Mouse (Mus musculus) stomach, embryonic 15.5 days (tissue): Measurements from ENCODE around the gene Ngrn. TPM values are rescaled to one million over a fixed set of nuclear protein-coding genes. Genes with fewer than 3 reads are reported as not detected.

Experiments used
- ATAC-seq: fragments of 200-750 bp; cut with Nextera tagmentation; 2 replicates; pipeline ENCODE4 v1.8.0; 2017; ENCODE audit warnings: low read depth, moderate number of reproducible peaks, moderate TSS enrichment; ENCODE audit not compliant: insufficient read depth, low FRiP score
- H3K27ac ChIP-seq: fragments of 300-500 bp; sonication (generic); 2 replicates; pipeline ENCODE4 v1.5.1; 2015; ENCODE audit warnings: mild to moderate bottlenecking, inconsistent platforms
- H3K27me3 ChIP-seq: fragments of 300-500 bp; sonication (generic); replicated peaks from 2 replicates; pipeline ENCODE4 v1.6.1; 2015; ENCODE audit warnings: inconsistent platforms
- H3K36me3 ChIP-seq: fragments of 300-500 bp; sonication (generic); 2 replicates; pipeline ENCODE4 v1.6.1; 2015; ENCODE audit warnings: inconsistent platforms
- H3K4me1 ChIP-seq: fragments of 300-500 bp; sonication (generic); 2 replicates; pipeline ENCODE4 v1.6.1; 2015; ENCODE audit warnings: inconsistent platforms
- H3K4me2 ChIP-seq: fragments of 300-500 bp; sonication (generic); 2 replicates; pipeline ENCODE4 v1.6.1; 2015; ENCODE audit warnings: mild to moderate bottlenecking, inconsistent platforms
- H3K4me3 ChIP-seq: fragments of 300-500 bp; sonication (generic); replicated peaks from 2 replicates; pipeline ENCODE4 v1.5.1; 2015; ENCODE audit warnings: inconsistent platforms
- H3K9ac ChIP-seq: fragments of 300-500 bp; sonication (generic); 2 replicates; pipeline ENCODE4 v1.6.1; 2015; ENCODE audit warnings: inconsistent platforms
- H3K9me3 ChIP-seq: fragments of 300-500 bp; sonication (generic); 2 replicates; pipeline ENCODE4 v1.6.1; 2016; ENCODE audit warnings: inconsistent platforms
- WGBS: fragments of 180-500 bp; shearing (Covaris S2); methylation state at CpG from one replicate; pipeline ENCODE4 v1.1.7; 2015; 5-methylcytosine and 5-hydroxymethylcytosine counted together
- polyA plus RNA-seq: library from polyadenylated mRNA; unstranded; fragments of >200 nt; fragmentation: Nextera tagmentation; extraction: Ambion mirVana; gene quantifications from 2 replicates; pipeline ENCODE4 v1.2.1, GENCODE M21; 2015

Ngrn gene
- polyA plus RNA-seq, 1 experiment from 2014 or later = 47.3 TPM

GRCm38 (mm10) chr7:80264606-80265005 lies 3.6 kb downstream of the Ngrn start:
- Histone ChIP-seq H3K27ac (no peak overlapping the region), H3K27me3 (no peaks in the 10 kb centered on the region), H3K4me3 (no peak overlapping the region), H3K4me2 (no peak overlapping the region), H3K4me1 (peaks cover 5% of the 10 kb centered on the region), H3K36me3 (peaks cover 27% of the 10 kb centered on the region), H3K9me3 (no peaks in the 10 kb centered on the region), H3K9ac (no peak overlapping the region)
- ATAC-seq = no peak
- 92% methylated on average over 12 of the region's 12 CpGs for WGBS

- H3K4me1 ChIP-seq = no peaks in the 10 kb centered on the region; the same call in 1 of the 2 replicates
- H3K4me2 ChIP-seq = no peak overlapping the region
- H3K4me3 ChIP-seq = no peak overlapping the region
- WGBS = 70% methylated on average over 1 of the region's 1 CpGs
- H3K9ac ChIP-seq = no peak overlapping the region
- no peak overlapping the region for H3K27ac ChIP-seq
- ATAC-seq = no peak
- H3K36me3 ChIP-seq = peaks cover 27% of the 10 kb centered on the region
- H3K9me3 ChIP-seq = no peaks in the 10 kb centered on the region
- no peaks in the 10 kb centered on the region for H3K27me3 ChIP-seq
Measured at GRCm38 (mm10) chr7:80267764-80268163, 6.7 kb downstream of the Ngrn start.

GRCm38 (mm10) chr7:80268897-80269750 lies 8.1 kb downstream of the Ngrn start, which contains the start of gene Vps33b:
Gene Vps33b, plus strand, starts transcription at chr7:80269649.
- Histone ChIP-seq H3K4me3 (peak within 1 kb of the TSS; percentile 81), H3K9me3 (no peaks in the 10 kb centered on the region), H3K27me3 (no peaks in the 10 kb centered on the region), H3K27ac (peak within 1 kb of the TSS; percentile 51), H3K4me2 (peak within 1 kb of the TSS; percentile 84), H3K36me3 (peaks cover 31% of the 10 kb centered on the region), H3K9ac (peak within 1 kb of the TSS; percentile 72), H3K4me1 (no peaks in the 10 kb centered on the region; the same call in 1 of the 2 replicates)
- 4% methylated on average over 21 of the region's 21 CpGs for WGBS
- peak; percentile 92 for ATAC-seq

- peak; percentile 44; the same call in 1 of the 2 replicates for ATAC-seq
- WGBS = under 1% methylated on average over 23 of the region's 23 CpGs
- Histone ChIP-seq H3K4me2 (peak overlapping the region; percentile 84), H3K4me3 (peak overlapping the region; percentile 81), H3K27me3 (no peaks in the 10 kb centered on the region), H3K9ac (peak overlapping the region; percentile 72), H3K9me3 (no peaks in the 10 kb centered on the region), H3K4me1 (no peaks in the 10 kb centered on the region; the same call in 1 of the 2 replicates), H3K27ac (peak overlapping the region; percentile 51), H3K36me3 (peaks cover 31% of the 10 kb centered on the region)
Measured at GRCm38 (mm10) chr7:80269751-80270255, 8.8 kb downstream of the Ngrn start.

- Histone ChIP-seq H3K4me3 (no peak overlapping the region), H3K9ac (no peak overlapping the region), H3K36me3 (peaks cover 32% of the 10 kb centered on the region), H3K4me2 (no peak overlapping the region), H3K27ac (no peak overlapping the region), H3K4me1 (no peaks in the 10 kb centered on the region; the same call in 1 of the 2 replicates), H3K9me3 (no peaks in the 10 kb centered on the region), H3K27me3 (no peaks in the 10 kb centered on the region)
- 88% methylated on average over 2 of the region's 2 CpGs for WGBS
- no peak for ATAC-seq
Measured at GRCm38 (mm10) chr7:80273456-80273855, 12.4 kb downstream of the Ngrn start.

- WGBS = 91% methylated on average over 4 of the region's 4 CpGs
- Histone ChIP-seq H3K9me3 (no peaks in the 10 kb centered on the region), H3K9ac (no peak overlapping the region), H3K27ac (no peak overlapping the region), H3K4me3 (no peak overlapping the region), H3K27me3 (no peaks in the 10 kb centered on the region), H3K4me2 (no peak overlapping the region), H3K4me1 (no peaks in the 10 kb centered on the region), H3K36me3 (peaks cover 37% of the 10 kb centered on the region)
- no peak for ATAC-seq
Measured at GRCm38 (mm10) chr7:80276374-80276773, 15.4 kb downstream of the Ngrn start.

GRCm38 (mm10) chr7:80280032-80280431 lies 19.0 kb downstream of the Ngrn start:
- no peak for ATAC-seq
- no peak overlapping the region for H3K4me2 ChIP-seq
- WGBS = 81% methylated on average over 10 of the region's 10 CpGs

GRCm38 (mm10) chr7:80280998-80281397 lies 20.0 kb downstream of the Ngrn start:
- H3K36me3 ChIP-seq = peaks cover 32% of the 10 kb centered on the region
- ATAC-seq = no peak
- 84% methylated on average over 2 of the region's 2 CpGs for WGBS
- H3K4me1 ChIP-seq = no peaks in the 10 kb centered on the region
- H3K9ac ChIP-seq = no peak overlapping the region
- H3K27me3 ChIP-seq = no peaks in the 10 kb centered on the region
- H3K4me3 ChIP-seq = no peak overlapping the region
- no peak overlapping the region for H3K27ac ChIP-seq
- H3K9me3 ChIP-seq = no peaks in the 10 kb centered on the region
- no peak overlapping the region for H3K4me2 ChIP-seq

More at GRCm38 (mm10) chr7:80280032-80280431, 19.0 kb downstream of the Ngrn start:
- Histone ChIP-seq H3K4me1 (no peaks in the 10 kb centered on the region), H3K9ac (no peak overlapping the region), H3K27ac (no peak overlapping the region), H3K9me3 (no peaks in the 10 kb centered on the region), H3K36me3 (peaks cover 31% of the 10 kb centered on the region), H3K4me3 (no peak overlapping the region), H3K27me3 (no peaks in the 10 kb centered on the region)

GRCm38 (mm10) chr7:80281646-80282045 lies 20.6 kb downstream of the Ngrn start:
- H3K9ac ChIP-seq = no peak overlapping the region
- no peak overlapping the region for H3K4me2 ChIP-seq
- 83% methylated on average over 3 of the region's 3 CpGs for WGBS
- no peaks in the 10 kb centered on the region for H3K27me3 ChIP-seq
- no peaks in the 10 kb centered on the region for H3K4me1 ChIP-seq
- H3K4me3 ChIP-seq = no peak overlapping the region
- no peaks in the 10 kb centered on the region for H3K9me3 ChIP-seq
- H3K36me3 ChIP-seq = peaks cover 32% of the 10 kb centered on the region
- H3K27ac ChIP-seq = no peak overlapping the region
- ATAC-seq = no peak

- Histone ChIP-seq H3K27ac (no peak overlapping the region), H3K27me3 (no peaks in the 10 kb centered on the region), H3K4me3 (no peak overlapping the region), H3K36me3 (peaks cover 29% of the 10 kb centered on the region), H3K4me1 (no peaks in the 10 kb centered on the region), H3K9ac (no peak overlapping the region), H3K4me2 (no peak overlapping the region), H3K9me3 (no peaks in the 10 kb centered on the region)
- ATAC-seq = no peak
- 82% methylated on average over 3 of the region's 3 CpGs for WGBS
Measured at GRCm38 (mm10) chr7:80283226-80283918, 22.4 kb downstream of the Ngrn start.

- H3K27ac ChIP-seq = no peak overlapping the region
- WGBS = 90% methylated on average over 5 of the region's 5 CpGs
- no peaks in the 10 kb centered on the region for H3K4me1 ChIP-seq
Measured at GRCm38 (mm10) chr7:80284391-80284790, 23.4 kb downstream of the Ngrn start.

GRCm38 (mm10) chr7:80285725-80286124 lies 24.7 kb downstream of the Ngrn start:
- Histone ChIP-seq H3K4me3 (no peak overlapping the region), H3K4me2 (no peak overlapping the region), H3K9ac (no peak overlapping the region), H3K9me3 (no peaks in the 10 kb centered on the region), H3K4me1 (no peaks in the 10 kb centered on the region), H3K36me3 (peaks cover 25% of the 10 kb centered on the region), H3K27me3 (no peaks in the 10 kb centered on the region), H3K27ac (no peak overlapping the region)
- 91% methylated on average over 6 of the region's 6 CpGs for WGBS
- no peak for ATAC-seq

More at GRCm38 (mm10) chr7:80284391-80284790, 23.4 kb downstream of the Ngrn start:
- Histone ChIP-seq H3K36me3 (peaks cover 29% of the 10 kb centered on the region), H3K27me3 (no peaks in the 10 kb centered on the region), H3K9ac (no peak overlapping the region), H3K4me3 (no peak overlapping the region), H3K9me3 (no peaks in the 10 kb centered on the region), H3K4me2 (no peak overlapping the region)
- ATAC-seq = no peak
